Mouse (Mus musculus): ENCODE results near the gene Cuta. TPM values are rescaled to one million over a fixed set of nuclear protein-coding genes. Genes with fewer than 3 reads are reported as not detected.
A peak's percentile ranks its signal among the peaks of the same experiment; 100 is the strongest.
"Not testable (repeated sequence)": the region's sequence is repeated elsewhere in the genome, so short reads cannot be mapped to it uniquely, and the experiment has no call there.

The Cuta gene
- polyA plus RNA-seq (2015; fragmentation: Nextera tagmentation; extraction: Ambion mirVana), result 170 and 176 TPM in 2 replicates

GRCm38 (mm10) chr17:26939178-26939972 lies at the start of gene Cuta:
TSS of gene Cuta (minus strand) at chr17:26939569.
- peak; percentile 96 for ATAC-seq (ENCODE audit: low FRiP score, low read depth)
- Histone ChIP-seq H3K4me1 (peaks cover 43% of the 10 kb centered on the region), H3K27ac (peak within 1 kb of the TSS; percentile 95), H3K9ac (peak within 1 kb of the TSS; percentile 87), H3K36me3 (peaks cover 31% of the 10 kb centered on the region), H3K4me2 (replicated peaks) (peak within 1 kb of the TSS; percentile 99), H3K4me3 (peak within 1 kb of the TSS; percentile 67), H3K9me3 (no peaks in the 10 kb centered on the region), H3K27me3 (no peaks in the 10 kb centered on the region)
- WGBS, result under 1% methylated on average over 69 of the region's 70 CpGs

GRCm38 (mm10) chr17:26985503-26986179 lies 46.3 kb upstream of the Cuta start:
- no peak overlapping the region for H3K27ac ChIP-seq
- H3K4me3 ChIP-seq, result no peak overlapping the region
- H3K9ac ChIP-seq, result no peak overlapping the region
- WGBS, result 90% methylated on average over 10 of the region's 10 CpGs
- no peaks in the 10 kb centered on the region for H3K27me3 ChIP-seq
- H3K4me2 ChIP-seq (replicated peaks), result no peak overlapping the region
- H3K4me1 ChIP-seq, result no peaks in the 10 kb centered on the region
- no peaks in the 10 kb centered on the region for H3K9me3 ChIP-seq
- H3K36me3 ChIP-seq, result peaks cover 4% of the 10 kb centered on the region
- no peak for ATAC-seq (ENCODE audit: low FRiP score, low read depth)

- 93% methylated on average over 4 of the region's 4 CpGs for WGBS
- no peak for ATAC-seq (ENCODE audit: low FRiP score, low read depth)
- peaks cover 21% of the 10 kb centered on the region for H3K36me3 ChIP-seq
- H3K4me2 ChIP-seq (replicated peaks), result no peak overlapping the region
- no peaks in the 10 kb centered on the region for H3K4me1 ChIP-seq
- no peaks in the 10 kb centered on the region for H3K27me3 ChIP-seq
- H3K27ac ChIP-seq, result no peak overlapping the region
- no peak overlapping the region for H3K9ac ChIP-seq
- no peak overlapping the region for H3K4me3 ChIP-seq
- H3K9me3 ChIP-seq, result no peaks in the 10 kb centered on the region
Observed at GRCm38 (mm10) chr17:26983382-26983781, 44.0 kb upstream of the Cuta start.

- WGBS, result 69% methylated on average over 2 of the region's 2 CpGs
- Histone ChIP-seq H3K27me3 (no peaks in the 10 kb centered on the region), H3K4me2 (replicated peaks) (no peak overlapping the region), H3K9me3 (0 out of 2 replicates have a peak, but pooled peaks cover 3% of the 10 kb centered on the region), H3K9ac (no peak overlapping the region), H3K36me3 (peaks cover 44% of the 10 kb centered on the region), H3K4me1 (peaks cover 8% of the 10 kb centered on the region; the same call in 1 of the 2 replicates), H3K27ac (no peak overlapping the region), H3K4me3 (no peak overlapping the region)
- no peak for ATAC-seq (ENCODE audit: low FRiP score, low read depth)
Observed at GRCm38 (mm10) chr17:26981050-26981449, 41.7 kb upstream of the Cuta start.

- 0 out of 2 replicates have a peak, but pooled peaks cover 3% of the 10 kb centered on the region for H3K9me3 ChIP-seq
- H3K27ac ChIP-seq, result no peak overlapping the region
Observed at GRCm38 (mm10) chr17:26979426-26979825, 40.1 kb upstream of the Cuta start.

GRCm38 (mm10) chr17:26977354-26977753 lies 38.0 kb upstream of the Cuta start:
- H3K4me2 ChIP-seq (replicated peaks); H3K9ac ChIP-seq; H3K27me3 ChIP-seq; H3K27ac ChIP-seq; H3K9me3 ChIP-seq; H3K4me3 ChIP-seq; ATAC-seq (ENCODE audit: low FRiP score, low read depth): not testable (repeated sequence)
- Histone ChIP-seq H3K36me3 (peaks cover 64% of the 10 kb centered on the region), H3K4me1 (peaks cover 30% of the 10 kb centered on the region)
- WGBS, result 91% methylated on average over 6 of the region's 6 CpGs

More at GRCm38 (mm10) chr17:26979426-26979825, 40.1 kb upstream of the Cuta start:
- ATAC-seq (ENCODE audit: low FRiP score, low read depth), result no peak
- H3K4me2 ChIP-seq (replicated peaks), result no peak overlapping the region
- WGBS, result 76% methylated on average over 2 of the region's 2 CpGs
- H3K9ac ChIP-seq, result no peak overlapping the region
- no peak overlapping the region for H3K4me3 ChIP-seq
- H3K4me1 ChIP-seq, result peaks cover 21% of the 10 kb centered on the region
- H3K36me3 ChIP-seq, result peaks cover 60% of the 10 kb centered on the region
- H3K27me3 ChIP-seq, result no peaks in the 10 kb centered on the region

GRCm38 (mm10) chr17:26975415-26975814 lies 36.0 kb upstream of the Cuta start:
- Histone ChIP-seq H3K4me1 (peaks cover 46% of the 10 kb centered on the region), H3K27me3 (no peaks in the 10 kb centered on the region), H3K4me2 (replicated peaks) (no peak overlapping the region), H3K9ac (no peak overlapping the region), H3K9me3 (0 out of 2 replicates have a peak, but pooled peaks cover 3% of the 10 kb centered on the region), H3K36me3 (peaks cover 61% of the 10 kb centered on the region), H3K4me3 (no peak overlapping the region), H3K27ac (no peak overlapping the region)
- no peak for ATAC-seq (ENCODE audit: low FRiP score, low read depth)

- no peak for ATAC-seq (ENCODE audit: low FRiP score, low read depth)
- peak overlapping the region; percentile 98 for H3K4me2 ChIP-seq (replicated peaks)
- peaks cover 60% of the 10 kb centered on the region for H3K36me3 ChIP-seq
- 0 out of 2 replicates have a peak, but pooled peaks cover 3% of the 10 kb centered on the region for H3K9me3 ChIP-seq
- no peaks in the 10 kb centered on the region for H3K27me3 ChIP-seq
- peak overlapping the region; percentile 87; the same call in 1 of the 2 replicates for H3K4me3 ChIP-seq
- peak overlapping the region; percentile 86; the same call in 1 of the 2 replicates for H3K9ac ChIP-seq
- H3K27ac ChIP-seq, result no peak overlapping the region
- whole genome bisulfite sequencing, result 94% methylated on average over 15 of the region's 15 CpGs
- H3K4me1 ChIP-seq, result peaks cover 46% of the 10 kb centered on the region
Observed at GRCm38 (mm10) chr17:26974547-26974946, 35.2 kb upstream of the Cuta start.

GRCm38 (mm10) chr17:26972703-26973574 lies 33.6 kb upstream of the Cuta start, which contains the start of gene Zbtb9:
TSS of gene Zbtb9 (plus strand) at chr17:26973167.
- under 1% methylated on average over 70 of the region's 75 CpGs for WGBS
- Histone ChIP-seq H3K27ac (peak within 1 kb of the TSS; percentile 90), H3K4me2 (replicated peaks) (peak within 1 kb of the TSS; percentile 98), H3K9ac (peak within 1 kb of the TSS; percentile 86), H3K27me3 (no peaks in the 10 kb centered on the region), H3K9me3 (0 out of 2 replicates have a peak, but pooled peaks cover 2% of the 10 kb centered on the region), H3K4me1 (peaks cover 46% of the 10 kb centered on the region), H3K36me3 (peaks cover 59% of the 10 kb centered on the region), H3K4me3 (peak within 1 kb of the TSS; percentile 87)
- ATAC-seq (ENCODE audit: low FRiP score, low read depth), result peak; percentile 99

- Histone ChIP-seq H3K9me3 (no peaks in the 10 kb centered on the region), H3K9ac (peak overlapping the region; percentile 86), H3K4me1 (peaks cover 46% of the 10 kb centered on the region), H3K4me3 (peak overlapping the region; percentile 87), H3K36me3 (peaks cover 59% of the 10 kb centered on the region), H3K27me3 (no peaks in the 10 kb centered on the region), H3K4me2 (replicated peaks) (peak overlapping the region; percentile 98), H3K27ac (peak overlapping the region; percentile 90)
- no peak for ATAC-seq (ENCODE audit: low FRiP score, low read depth)
- 1% methylated on average over 3 of the region's 3 CpGs for WGBS
Observed at GRCm38 (mm10) chr17:26972107-26972506, 32.7 kb upstream of the Cuta start.

GRCm38 (mm10) chr17:26971247-26971905 lies 32.0 kb upstream of the Cuta start:
- Histone ChIP-seq H3K27me3 (no peaks in the 10 kb centered on the region), H3K4me1 (peaks cover 41% of the 10 kb centered on the region), H3K4me2 (replicated peaks) (peak overlapping the region; percentile 98), H3K9me3 (no peaks in the 10 kb centered on the region), H3K36me3 (peaks cover 59% of the 10 kb centered on the region), H3K4me3 (peak overlapping the region; percentile 87), H3K27ac (no peak overlapping the region), H3K9ac (peak overlapping the region; percentile 86; the same call in 1 of the 2 replicates)
- 56% methylated on average over 8 of the region's 8 CpGs for WGBS
- no peak for ATAC-seq (ENCODE audit: low FRiP score, low read depth)
